Mouse (Mus musculus): ENCODE measurements at regions not wholly inside any gene's neighbourhood (a gene's known extent, or its start where the extent isn't known, plus 50 kb on each side); places are given as distances from the start of the nearest gene placed in this dataset.

DNA sequence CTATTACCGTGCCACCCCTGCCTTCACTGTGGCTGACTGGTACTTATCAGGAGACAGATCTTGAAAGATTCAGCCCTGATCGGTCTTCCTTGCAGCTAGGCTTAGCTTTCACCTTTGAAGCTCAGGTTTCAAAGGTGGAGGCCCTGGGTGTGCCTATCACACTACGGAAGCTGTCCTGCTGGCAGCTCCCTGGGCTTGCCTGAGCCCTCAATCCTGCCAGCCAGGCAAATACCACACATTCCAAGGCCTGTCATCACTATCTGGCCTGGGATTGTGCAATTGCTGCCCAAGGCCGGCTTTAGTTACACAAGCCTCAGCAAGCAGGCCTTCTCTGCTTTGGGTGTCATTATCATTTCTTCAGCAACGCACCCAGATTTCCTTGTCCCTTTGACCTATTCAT is 390.6 kb upstream of the Mmadhc start:
- peak; percentile 68 to 73 for DNase-seq

- DNase-seq, result no peak
Measured at GRCm38 (mm10) chr2:50677456-50677855, 380.9 kb upstream of the Mmadhc start.

DNA sequence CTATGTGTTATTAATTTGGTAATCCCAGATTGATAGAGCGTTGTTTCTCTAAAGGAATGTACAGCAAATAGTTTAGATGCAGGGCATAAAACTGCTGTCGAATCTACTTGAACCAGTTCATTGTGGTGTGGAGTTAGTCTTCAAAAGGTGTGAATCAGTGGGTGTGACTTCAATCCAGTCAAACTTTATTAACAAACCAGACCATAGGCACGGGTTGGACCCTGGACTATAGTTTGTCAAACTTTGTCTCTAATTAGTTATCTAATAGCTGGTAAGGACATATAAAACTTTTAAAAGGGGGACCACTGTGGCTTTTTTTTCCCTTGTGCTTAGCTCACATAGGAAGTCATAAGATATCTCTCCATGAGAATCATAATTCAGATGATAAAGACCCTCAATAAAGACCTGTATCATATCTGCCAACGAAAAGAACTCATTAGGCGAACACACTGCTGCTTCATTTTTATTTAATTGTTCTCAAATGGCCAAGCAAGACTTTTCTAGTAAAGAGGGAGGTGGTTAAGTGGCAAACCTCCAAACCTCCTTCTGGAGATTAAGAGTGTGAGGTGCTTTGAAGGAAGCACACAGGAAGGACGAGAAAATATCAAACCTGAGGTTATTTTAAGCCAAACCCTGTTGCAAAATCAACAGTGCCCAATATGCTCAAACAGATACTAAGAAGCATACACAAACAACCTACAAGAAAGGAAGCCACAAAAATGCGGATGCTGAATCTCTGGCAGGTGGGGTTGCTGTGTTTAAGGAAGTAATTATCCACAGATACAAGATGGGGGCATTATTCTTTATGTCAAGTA is 379.3 kb upstream of the Mmadhc start:
- DNase-seq, result no peak

DNA sequence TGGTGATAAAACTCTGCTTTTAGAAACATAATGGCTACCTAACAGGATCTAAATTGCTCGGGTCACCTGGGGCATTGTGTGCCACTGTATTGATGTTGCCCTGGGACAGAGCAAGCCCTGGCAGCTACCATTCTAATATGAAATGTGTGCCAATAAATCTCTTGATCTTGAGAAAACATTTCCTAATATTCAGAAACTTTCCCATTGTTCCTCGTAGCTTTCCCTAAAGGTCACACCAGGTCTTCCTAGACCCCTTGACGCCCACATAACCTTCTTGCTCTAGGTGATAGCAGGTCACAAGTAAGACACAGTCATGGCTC is 378.2 kb upstream of the Mmadhc start:
- DNase-seq, result no peak

DNA sequence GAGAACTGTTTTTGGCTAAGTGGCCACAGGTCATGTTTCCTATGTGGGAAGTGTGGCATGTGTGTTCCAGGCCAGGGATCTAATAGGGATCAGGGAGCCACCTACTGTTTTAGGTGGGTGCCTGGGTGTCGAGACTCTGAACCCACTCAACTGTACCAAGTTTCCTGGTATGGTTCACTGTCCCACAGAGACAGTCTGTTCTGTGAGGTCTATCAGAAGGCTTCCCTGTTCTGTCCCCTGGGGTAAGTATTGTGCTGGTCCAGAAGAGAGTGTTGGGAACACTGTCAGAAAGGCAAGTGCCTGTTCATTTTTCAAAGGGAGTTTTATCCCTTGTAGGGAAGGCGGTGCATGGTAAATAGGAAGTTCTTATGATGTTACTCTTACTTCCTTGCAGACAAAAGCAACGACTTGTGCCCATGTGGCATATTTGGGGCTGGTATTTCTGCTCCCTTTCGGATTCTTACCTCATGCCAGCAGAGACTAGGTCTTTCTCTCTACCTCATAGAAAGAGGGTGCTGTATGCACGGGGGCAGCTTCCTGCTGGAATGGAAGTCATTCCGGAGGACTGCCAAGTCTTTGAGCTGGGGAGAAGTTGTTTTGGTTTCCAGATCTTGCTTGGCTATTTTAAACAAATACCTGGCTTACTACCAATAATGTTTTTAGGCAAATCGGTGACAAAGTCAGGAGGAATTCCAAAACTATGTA is 377.7 kb upstream of the Mmadhc start:
- no peak for DNase-seq

- DNase-seq, result no peak
Measured at GRCm38 (mm10) chr2:50669297-50669696, 372.7 kb upstream of the Mmadhc start.

- DNase-seq, result no peak
Measured at GRCm38 (mm10) chr2:50668789-50669188, 372.2 kb upstream of the Mmadhc start.

DNA sequence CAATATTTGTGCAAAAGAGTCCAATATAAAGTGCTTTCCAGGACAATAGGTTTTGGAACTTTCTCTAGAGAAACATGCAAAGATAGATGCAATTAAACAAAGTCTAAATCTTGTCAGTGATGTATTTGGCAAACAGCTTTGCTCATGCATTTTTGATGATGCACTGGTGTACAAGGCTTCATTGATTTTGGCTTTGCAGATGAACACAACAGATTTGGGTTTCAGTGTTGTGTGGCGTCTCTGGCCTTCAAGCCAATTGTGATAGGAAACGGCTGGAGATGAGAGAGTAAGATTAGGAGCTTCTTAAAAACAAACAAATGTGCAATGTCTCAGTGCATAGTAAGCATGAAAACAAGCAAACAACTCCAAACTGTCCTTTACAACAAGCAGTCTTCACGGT is 370.6 kb upstream of the Mmadhc start:
- DNase-seq, result no peak

DNA sequence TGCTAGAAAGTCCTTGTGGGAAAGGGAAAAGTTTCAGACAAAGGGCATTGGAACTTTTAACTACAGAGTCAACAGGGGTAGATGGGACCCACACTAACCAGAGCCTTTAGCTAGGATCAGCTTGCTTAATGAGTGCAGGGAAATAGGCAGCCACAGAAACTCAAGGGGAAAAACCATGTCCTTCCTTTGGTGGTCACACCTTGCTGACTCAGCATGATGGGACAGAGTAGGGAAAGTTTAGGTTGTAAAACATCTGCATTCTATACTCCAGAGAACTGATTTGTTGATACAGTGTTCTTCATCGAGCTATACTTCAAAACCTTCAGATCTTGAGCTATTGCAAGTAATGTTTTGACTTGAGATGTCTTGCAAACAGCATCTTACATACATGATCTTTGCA is 365.9 kb upstream of the Mmadhc start:
- DNase-seq, result no peak

- no peak for DNase-seq
Measured at GRCm38 (mm10) chr2:50660000-50660399, 363.4 kb upstream of the Mmadhc start.

- DNase-seq, result no peak
Measured at GRCm38 (mm10) chr2:50657826-50658225, 361.2 kb upstream of the Mmadhc start.

- DNase-seq, result no peak
Measured at GRCm38 (mm10) chr2:50656351-50656750, 359.8 kb upstream of the Mmadhc start.

DNA sequence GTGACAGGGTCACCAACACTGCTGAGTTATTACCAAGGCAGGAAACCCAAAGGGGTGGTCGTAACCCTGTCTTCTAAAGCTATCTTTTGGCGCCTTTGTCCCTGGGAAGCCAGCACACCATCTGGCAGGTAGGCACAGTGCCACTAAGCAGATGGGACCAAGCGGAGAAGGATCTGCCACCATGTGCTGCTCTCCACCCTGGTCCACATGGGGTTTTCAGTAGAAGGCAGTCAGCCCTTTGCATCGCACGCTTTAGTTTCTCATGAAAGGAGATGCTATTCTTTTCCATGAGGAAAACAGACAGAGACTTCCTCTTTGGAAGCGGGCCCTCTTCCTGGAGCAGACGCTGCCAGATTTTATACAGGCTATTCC is 358.3 kb upstream of the Mmadhc start:
- peak in 1 of 2 experiments; percentile 5 for DNase-seq

- DNase-seq, result no peak
Measured at GRCm38 (mm10) chr2:50654221-50654952, 357.8 kb upstream of the Mmadhc start.

- no peak for DNase-seq
Measured at GRCm38 (mm10) chr2:50653121-50653615, 356.6 kb upstream of the Mmadhc start.

- no peak for DNase-seq
Measured at GRCm38 (mm10) chr2:50649656-50650055, 353.1 kb upstream of the Mmadhc start.

DNA sequence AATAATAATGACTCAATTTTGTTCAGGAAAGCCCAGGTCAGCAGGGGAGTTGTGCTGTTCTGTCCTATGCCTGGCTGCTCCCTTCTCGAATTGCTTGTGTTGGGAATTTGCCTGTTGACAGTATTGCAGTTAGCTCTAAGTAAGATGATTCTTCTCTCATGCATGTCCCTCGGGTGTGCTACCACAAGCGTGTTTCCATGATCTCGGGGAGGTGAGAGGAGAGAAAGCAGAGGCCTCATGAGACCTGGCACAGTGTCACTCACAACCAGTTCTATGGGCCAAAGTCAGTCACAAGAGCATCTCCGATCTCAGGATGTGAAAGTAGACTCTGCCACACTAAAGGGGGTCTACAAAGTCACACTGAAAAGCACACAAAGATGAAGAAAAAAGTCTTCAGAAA is 346.6 kb upstream of the Mmadhc start:
- no peak for DNase-seq

DNA sequence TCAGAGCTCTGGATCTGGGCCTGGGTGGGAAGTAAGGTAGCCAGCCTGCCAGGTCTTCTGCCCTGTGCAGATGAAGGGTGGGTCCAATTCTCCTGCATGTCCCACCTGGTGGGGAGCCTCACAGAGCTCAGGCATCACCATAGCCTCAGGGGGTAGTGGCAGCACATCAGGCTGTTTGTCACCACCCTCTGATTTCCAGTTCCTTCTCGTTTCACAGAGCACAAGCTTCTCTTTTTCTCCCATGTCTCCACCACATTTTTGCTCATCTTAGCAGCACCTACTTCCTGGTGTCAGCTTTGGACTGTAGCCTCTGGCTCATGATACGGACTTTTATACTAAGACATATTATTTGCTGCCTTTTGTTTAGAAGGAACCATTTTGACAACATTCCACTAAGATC is 345.6 kb upstream of the Mmadhc start:
- no peak for DNase-seq

GRCm38 (mm10) chr2:50635896-50636295 is 339.3 kb upstream of the Mmadhc start:
- no peak for DNase-seq

DNA sequence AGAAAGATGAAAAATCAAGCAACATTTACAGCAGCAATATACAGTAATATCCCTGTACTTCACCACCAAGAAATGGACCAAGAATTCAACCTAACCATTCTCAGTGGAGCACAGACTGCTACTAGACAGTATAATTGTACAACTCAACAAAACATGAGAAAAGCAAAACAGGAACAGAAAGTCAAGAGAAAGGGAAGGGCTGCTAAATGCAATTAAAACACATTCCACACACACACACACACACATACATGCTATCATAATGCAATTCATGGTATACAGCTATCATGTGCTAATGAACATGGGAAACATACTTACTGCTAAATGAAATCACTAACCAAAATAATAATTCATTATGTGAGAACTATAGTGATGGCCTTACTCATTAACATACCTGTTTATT is 335.2 kb upstream of the Mmadhc start:
- no peak for DNase-seq

DNA sequence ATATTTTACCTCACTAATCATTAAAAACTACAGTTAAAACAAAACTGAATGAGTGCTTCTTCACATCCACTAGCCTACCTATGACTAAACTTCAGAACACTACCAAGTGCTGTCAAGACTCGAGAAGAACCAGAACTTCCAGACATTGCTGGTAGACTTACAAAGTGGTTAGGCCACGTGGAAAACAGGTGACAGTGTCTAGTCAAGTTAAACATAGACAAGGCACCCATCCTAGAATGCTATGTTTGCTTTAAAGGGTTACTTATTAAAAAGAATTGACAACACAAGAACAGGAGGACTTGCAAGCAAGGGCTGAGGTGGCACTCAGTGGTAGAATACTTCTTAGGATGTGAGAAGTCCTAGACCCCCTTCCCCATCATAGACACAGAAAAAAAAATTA is 330.9 kb upstream of the Mmadhc start:
- DNase-seq, result peak; percentile 11 to 18

GRCm38 (mm10) chr2:50625233-50625749 is 328.7 kb upstream of the Mmadhc start:
- DNase-seq, result peak in 1 of 2 experiments; percentile 7

GRCm38 (mm10) chr2:50609086-50609485 is 312.5 kb upstream of the Mmadhc start:
- DNase-seq, result peak; percentile 23 to 64

- no peak for DNase-seq
Measured at GRCm38 (mm10) chr2:50589195-50589594, 292.6 kb upstream of the Mmadhc start.

Measured in kidney, adult 8-10 months (tissue).